Mouse (Mus musculus): Measurements from ENCODE around the gene Thpo. TPM values are rescaled to one million over a fixed set of nuclear protein-coding genes. Genes with fewer than 3 reads are reported as not detected.

Thpo gene
- polyA plus RNA-seq, 1 experiment = 1.4 TPM

GRCm38 (mm10) chr16:20756052-20756451 is 21.7 kb upstream of the Thpo start:
- TF ChIP-seq POLR2A (IDR thresholded peaks at IDR 0.05; ENCODE audit: insufficient read length, low read depth) = no peak
- no peak for TF ChIP-seq MAX (IDR thresholded peaks at IDR 0.05; ENCODE audit: low read depth)
- TF ChIP-seq TCF12 (IDR thresholded peaks at IDR 0.05; ENCODE audit: insufficient read depth, poor library complexity, severe bottlenecking) = no peak
- TF ChIP-seq POLR2AphosphoS2 (IDR thresholded peaks at IDR 0.05; ENCODE audit: insufficient read length, low read depth) = no peak
- peak; percentile 79 for TF ChIP-seq CEBPB (IDR thresholded peaks at IDR 0.05; ENCODE audit: insufficient read depth, poor library complexity, severe bottlenecking)
- no peak for TF ChIP-seq SRF (IDR thresholded peaks at IDR 0.05; ENCODE audit: control insufficient read depth, insufficient read length, low read depth)
- TF ChIP-seq MYOD1 (IDR thresholded peaks at IDR 0.05; ENCODE audit: control insufficient read depth in 1 of 3, insufficient read length in 2 of 3, low read depth in 2 of 3) = no peak
- Histone ChIP-seq H3ac (ENCODE audit: control insufficient read depth, insufficient read length) (no peak overlapping the region), H3K4me3 (no peak overlapping the region), H3K79me2 (ENCODE audit: control insufficient read depth, insufficient read depth) (no peaks in the 10 kb centered on the region), H3K27me3 (ENCODE audit: control insufficient read depth, insufficient read depth, insufficient read length) (peaks cover 4% of the 10 kb centered on the region), H3K4me2 (ENCODE audit: low read depth) (no peak overlapping the region), H3K36me3 (ENCODE audit: control insufficient read depth, insufficient read depth) (no peaks in the 10 kb centered on the region)

GRCm38 (mm10) chr16:20750518-20750917 is 16.2 kb upstream of the Thpo start:
- no peaks in the 10 kb centered on the region for H3K79me2 ChIP-seq (ENCODE audit: control insufficient read depth, insufficient read depth)
- H3ac ChIP-seq (ENCODE audit: control insufficient read depth, insufficient read length) = no peak overlapping the region
- peaks cover 7% of the 10 kb centered on the region for H3K27me3 ChIP-seq (ENCODE audit: control insufficient read depth, insufficient read depth, insufficient read length)
- no peak overlapping the region for H3K4me2 ChIP-seq (ENCODE audit: low read depth)
- H3K36me3 ChIP-seq (ENCODE audit: control insufficient read depth, insufficient read depth) = no peaks in the 10 kb centered on the region
- H3K4me3 ChIP-seq = no peak overlapping the region
- no peak for TF ChIP-seq SRF (IDR thresholded peaks at IDR 0.05; ENCODE audit: control insufficient read depth, insufficient read length, low read depth)
- TF ChIP-seq MYOG (IDR thresholded peaks at IDR 0.05; ENCODE audit: control insufficient read depth in 1 of 3, insufficient read depth in 1 of 3, insufficient read length in 2 of 3, low read depth in 2 of 3) = no peak
- no peak for TF ChIP-seq E2F4 (IDR thresholded peaks at IDR 0.05; ENCODE audit: insufficient read depth)
- no peak for TF ChIP-seq TCF3 (IDR thresholded peaks at IDR 0.05; ENCODE audit: insufficient read length, low read depth)
- no peak for TF ChIP-seq POLR2A (IDR thresholded peaks at IDR 0.05; ENCODE audit: insufficient read length, low read depth)
- no peak for TF ChIP-seq MYOD1 (IDR thresholded peaks at IDR 0.05; ENCODE audit: control insufficient read depth in 1 of 3, insufficient read length in 2 of 3, low read depth in 2 of 3)
- no peak for TF ChIP-seq TCF12 (IDR thresholded peaks at IDR 0.05; ENCODE audit: insufficient read depth, poor library complexity, severe bottlenecking)
- TF ChIP-seq REST (IDR thresholded peaks at IDR 0.05; ENCODE audit: insufficient read depth, insufficient read length) = no peak
- no peak for TF ChIP-seq POLR2AphosphoS2 (IDR thresholded peaks at IDR 0.05; ENCODE audit: insufficient read length, low read depth)
- no peak for TF ChIP-seq MAX (IDR thresholded peaks at IDR 0.05; ENCODE audit: low read depth)
- no peak for TF ChIP-seq USF1 (IDR thresholded peaks at IDR 0.05; ENCODE audit: low read depth)
- no peak for TF ChIP-seq CEBPB (IDR thresholded peaks at IDR 0.05; ENCODE audit: insufficient read depth, poor library complexity, severe bottlenecking)

DNA sequence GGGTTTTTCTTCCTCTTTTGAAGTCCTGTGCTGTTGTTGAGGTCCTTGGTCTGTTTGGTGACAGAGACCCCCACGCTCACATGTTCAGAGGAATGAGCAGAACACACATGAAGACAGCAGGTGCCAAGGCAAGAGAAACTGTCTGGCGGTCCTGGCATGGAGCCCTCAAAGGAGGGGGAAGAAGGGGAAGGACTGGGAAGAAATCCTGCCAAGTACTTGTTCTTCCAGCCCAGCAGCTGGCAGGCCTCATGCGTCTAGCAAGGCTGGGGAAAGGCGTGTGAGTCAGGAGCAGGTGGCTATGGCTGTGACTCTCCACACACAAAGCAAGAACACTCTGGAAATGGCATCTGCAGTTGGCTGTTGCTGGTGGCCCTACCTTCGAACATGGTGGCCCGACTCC is 12.3 kb upstream of the Thpo start:
- Histone ChIP-seq H3K4me3 (no peak overlapping the region), H3ac (ENCODE audit: control insufficient read depth, insufficient read length) (no peak overlapping the region), H3K27me3 (ENCODE audit: control insufficient read depth, insufficient read depth, insufficient read length) (peaks cover 7% of the 10 kb centered on the region), H3K4me2 (ENCODE audit: low read depth) (peak overlapping the region; percentile 54), H3K36me3 (ENCODE audit: control insufficient read depth, insufficient read depth) (no peaks in the 10 kb centered on the region), H3K79me2 (ENCODE audit: control insufficient read depth, insufficient read depth) (no peaks in the 10 kb centered on the region)
- no peak for TF ChIP-seq POLR2A (IDR thresholded peaks at IDR 0.05; ENCODE audit: insufficient read length, low read depth)
- TF ChIP-seq SRF (IDR thresholded peaks at IDR 0.05; ENCODE audit: control insufficient read depth, insufficient read length, low read depth) = no peak
- TF ChIP-seq E2F4 (IDR thresholded peaks at IDR 0.05; ENCODE audit: insufficient read depth) = no peak
- peak; percentile 87 for TF ChIP-seq TCF12 (IDR thresholded peaks at IDR 0.05; ENCODE audit: insufficient read depth, poor library complexity, severe bottlenecking)
- no peak for TF ChIP-seq USF1 (IDR thresholded peaks at IDR 0.05; ENCODE audit: low read depth)
- no peak for TF ChIP-seq CEBPB (IDR thresholded peaks at IDR 0.05; ENCODE audit: insufficient read depth, poor library complexity, severe bottlenecking)
- TF ChIP-seq POLR2AphosphoS2 (IDR thresholded peaks at IDR 0.05; ENCODE audit: insufficient read length, low read depth) = no peak
- no peak for TF ChIP-seq REST (IDR thresholded peaks at IDR 0.05; ENCODE audit: insufficient read depth, insufficient read length)
- TF ChIP-seq TCF3 (IDR thresholded peaks at IDR 0.05; ENCODE audit: insufficient read length, low read depth) = peak; percentile 70
- peak; percentile 25 for TF ChIP-seq MAX (IDR thresholded peaks at IDR 0.05; ENCODE audit: low read depth)
- peak; percentile 94 to 98 (median 96) for TF ChIP-seq MYOG (IDR thresholded peaks at IDR 0.05; ENCODE audit: control insufficient read depth in 1 of 3, insufficient read depth in 1 of 3, insufficient read length in 2 of 3, low read depth in 2 of 3)
- TF ChIP-seq MYOD1 (IDR thresholded peaks at IDR 0.05; ENCODE audit: control insufficient read depth in 1 of 3, insufficient read length in 2 of 3, low read depth in 2 of 3) = peak; percentile 54 to 97 (median 96)

GRCm38 (mm10) chr16:20739845-20740244 is 5.5 kb upstream of the Thpo start:
- Histone ChIP-seq H3ac (ENCODE audit: control insufficient read depth, insufficient read length) (no peak overlapping the region), H3K79me2 (ENCODE audit: control insufficient read depth, insufficient read depth) (no peaks in the 10 kb centered on the region), H3K4me3 (no peak overlapping the region), H3K27me3 (ENCODE audit: control insufficient read depth, insufficient read depth, insufficient read length) (no peaks in the 10 kb centered on the region), H3K36me3 (ENCODE audit: control insufficient read depth, insufficient read depth) (no peaks in the 10 kb centered on the region), H3K4me2 (ENCODE audit: low read depth) (no peak overlapping the region)
- TF ChIP-seq MAX (IDR thresholded peaks at IDR 0.05; ENCODE audit: low read depth) (no peak), TCF3 (IDR thresholded peaks at IDR 0.05; ENCODE audit: insufficient read length, low read depth) (no peak), POLR2A (IDR thresholded peaks at IDR 0.05; ENCODE audit: insufficient read length, low read depth) (no peak), CEBPB (IDR thresholded peaks at IDR 0.05; ENCODE audit: insufficient read depth, poor library complexity, severe bottlenecking) (no peak), REST (IDR thresholded peaks at IDR 0.05; ENCODE audit: insufficient read depth, insufficient read length) (no peak), USF1 (IDR thresholded peaks at IDR 0.05; ENCODE audit: low read depth) (no peak), E2F4 (IDR thresholded peaks at IDR 0.05; ENCODE audit: insufficient read depth) (no peak), TCF12 (IDR thresholded peaks at IDR 0.05; ENCODE audit: insufficient read depth, poor library complexity, severe bottlenecking) (no peak), MYOD1 (IDR thresholded peaks at IDR 0.05; ENCODE audit: control insufficient read depth in 1 of 3, insufficient read length in 2 of 3, low read depth in 2 of 3) (no peak), POLR2AphosphoS2 (IDR thresholded peaks at IDR 0.05; ENCODE audit: insufficient read length, low read depth) (no peak), SRF (IDR thresholded peaks at IDR 0.05; ENCODE audit: control insufficient read depth, insufficient read length, low read depth) (no peak), MYOG (IDR thresholded peaks at IDR 0.05; ENCODE audit: control insufficient read depth in 1 of 3, insufficient read depth in 1 of 3, insufficient read length in 2 of 3, low read depth in 2 of 3) (no peak)
